Mouse (Mus musculus): ENCODE results near the gene Tmem259. TPM values are rescaled to one million over a fixed set of nuclear protein-coding genes. Genes with fewer than 3 reads are reported as not detected.

The Tmem259 gene
- polyA plus RNA-seq, 1 experiment from 2014 or later = 8.2 TPM

DNA sequence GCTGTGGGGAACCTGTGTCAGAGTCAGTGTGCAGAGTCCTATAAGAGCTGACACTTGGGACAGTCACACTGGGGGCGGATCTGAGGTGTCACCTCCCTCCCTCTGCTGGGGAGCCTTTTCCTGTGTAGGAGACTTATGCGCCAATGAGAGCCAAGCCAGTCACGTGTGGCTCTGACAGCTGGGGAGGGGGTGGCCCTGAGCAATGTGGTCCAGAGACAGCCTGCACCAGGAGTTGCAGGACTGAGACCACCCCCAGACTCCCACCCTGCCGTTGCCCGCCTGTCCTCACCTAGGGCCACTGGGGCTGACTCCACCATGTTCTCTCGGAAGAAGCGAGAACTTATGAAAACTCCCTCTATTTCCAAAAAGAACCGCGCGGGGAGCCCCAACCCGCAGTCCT, 32.4 kb upstream of the Tmem259 start, which contains the start of gene Arhgap45:
Arhgap45 (plus strand) TSS at position 143 of the 400 bp plus-strand sequence.
- Histone ChIP-seq H3K4me2 (peak within 1 kb of the TSS; percentile 78), H3K4me3 (replicated peaks) (peak within 1 kb of the TSS; percentile 59), H3K4me1 (replicated peaks) (peaks cover 72% of the 10 kb centered on the region), H3K36me3 (peaks cover 60% of the 10 kb centered on the region), H3K27me3 (peaks cover 19% of the 10 kb centered on the region), H3K9ac (peak within 1 kb of the TSS; percentile 72), H3K27ac (peak within 1 kb of the TSS; percentile 84), H3K9me3 (replicated peaks) (no peaks in the 10 kb centered on the region)
- DNase-seq (peak; percentile 70), ATAC-seq (ENCODE audit: low read depth) (peak; percentile 74)
- WGBS (ENCODE audit: insufficient replicate concordance) = 21% methylated on average over 11 of the region's 11 CpGs

DNA sequence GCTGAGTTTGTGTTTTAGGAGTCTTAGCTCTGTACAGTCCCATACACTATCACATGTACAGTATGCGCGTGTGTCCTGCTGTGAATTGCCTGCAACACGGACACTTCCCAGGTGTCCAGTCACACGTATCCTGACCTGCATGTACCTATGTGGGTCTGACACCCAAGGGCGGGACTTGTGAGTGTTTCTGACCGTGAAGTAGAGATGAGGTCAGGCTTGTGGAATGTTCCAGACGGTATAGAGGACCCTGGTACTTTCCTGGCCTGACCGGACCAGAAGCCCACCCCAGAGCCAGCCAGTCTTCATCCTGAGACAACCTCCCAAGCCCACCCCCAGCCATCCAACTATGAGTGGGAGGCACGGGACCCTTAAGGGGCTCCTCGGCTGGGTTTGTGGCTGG, 31.5 kb upstream of the Tmem259 start:
- Histone ChIP-seq H3K4me1 (replicated peaks) (peaks cover 68% of the 10 kb centered on the region), H3K9me3 (replicated peaks) (peaks cover 7% of the 10 kb centered on the region), H3K9ac (no peak overlapping the region), H3K4me2 (peak overlapping the region; percentile 78; the same call in 1 of the 2 replicates), H3K36me3 (peaks cover 60% of the 10 kb centered on the region), H3K4me3 (replicated peaks) (no peak overlapping the region), H3K27me3 (peaks cover 19% of the 10 kb centered on the region), H3K27ac (peak overlapping the region; percentile 84)
- 81% methylated on average over 10 of the region's 10 CpGs for WGBS (ENCODE audit: insufficient replicate concordance)
- no peak for ATAC-seq (ENCODE audit: low read depth)
- no peak for DNase-seq

DNA sequence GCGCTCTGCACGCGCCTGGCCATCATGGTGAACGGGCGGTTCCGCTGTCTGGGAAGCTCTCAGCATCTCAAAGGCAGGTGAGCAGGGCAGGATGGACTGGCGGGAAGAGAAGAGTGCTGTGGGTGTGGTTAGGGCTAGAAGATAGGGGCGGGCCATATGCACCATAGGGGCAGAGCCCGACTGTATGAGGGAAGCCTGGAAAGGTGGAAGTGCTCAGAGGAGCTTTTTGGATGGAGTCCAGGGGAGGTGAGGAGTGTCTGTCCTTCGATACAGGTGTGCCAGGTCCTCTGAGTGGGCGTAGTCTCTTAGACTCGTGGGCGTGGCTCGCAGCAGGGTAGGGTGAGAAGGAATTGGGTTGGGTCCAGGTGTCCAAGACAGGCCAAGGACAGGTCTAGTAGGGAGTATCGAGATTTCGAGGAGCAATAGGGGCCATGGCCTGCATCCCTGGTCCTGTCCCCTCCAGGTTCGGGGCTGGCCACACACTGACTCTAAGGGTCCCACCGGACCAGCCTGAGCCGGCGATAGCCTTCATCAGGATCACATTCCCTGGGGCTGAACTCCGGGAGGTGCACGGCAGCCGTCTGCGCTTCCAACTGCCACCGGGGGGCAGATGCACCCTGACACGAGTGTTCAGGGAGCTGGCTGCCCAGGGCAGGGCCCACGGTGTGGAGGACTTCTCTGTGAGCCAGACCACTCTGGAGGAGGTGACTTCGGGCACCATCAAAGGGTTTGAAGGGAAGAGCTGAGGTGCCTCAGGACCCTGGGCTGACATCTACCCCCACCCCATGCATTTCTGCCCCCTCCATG, 30.6 kb upstream of the Tmem259 start:
- H3K4me3 ChIP-seq (replicated peaks) = no peak overlapping the region
- H3K9ac ChIP-seq = no peak overlapping the region
- peaks cover 15% of the 10 kb centered on the region for H3K9me3 ChIP-seq (replicated peaks)
- ATAC-seq (ENCODE audit: low read depth) = no peak
- 61% methylated on average over 28 of the region's 28 CpGs for WGBS (ENCODE audit: insufficient replicate concordance)
- DNase-seq = no peak
- no peak overlapping the region for H3K4me2 ChIP-seq
- H3K27ac ChIP-seq = peak overlapping the region; percentile 15
- peaks cover 65% of the 10 kb centered on the region for H3K36me3 ChIP-seq
- peaks cover 19% of the 10 kb centered on the region for H3K27me3 ChIP-seq
- peaks cover 59% of the 10 kb centered on the region for H3K4me1 ChIP-seq (replicated peaks)

DNA sequence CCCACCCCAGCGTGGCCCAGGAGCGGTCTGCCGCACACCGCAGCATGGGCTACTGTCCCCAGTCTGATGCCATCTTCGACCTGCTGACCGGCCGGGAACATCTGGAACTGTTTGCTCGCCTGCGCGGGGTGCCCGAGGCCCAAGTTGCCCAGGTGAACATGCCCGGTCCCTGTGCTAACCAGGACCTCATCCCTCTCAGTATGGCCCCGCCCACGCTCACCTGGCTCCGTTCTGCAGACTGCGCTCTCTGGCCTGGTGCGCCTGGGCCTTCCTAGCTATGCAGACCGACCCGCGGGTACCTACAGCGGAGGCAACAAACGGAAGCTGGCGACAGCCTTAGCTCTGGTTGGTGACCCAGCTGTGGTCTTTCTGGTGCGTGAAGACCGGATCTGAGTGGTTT, 29.5 kb upstream of the Tmem259 start:
- WGBS (ENCODE audit: insufficient replicate concordance) = 77% methylated on average over 25 of the region's 25 CpGs
- Histone ChIP-seq H3K4me1 (replicated peaks) (peaks cover 49% of the 10 kb centered on the region), H3K36me3 (peaks cover 72% of the 10 kb centered on the region), H3K4me2 (no peak overlapping the region), H3K27me3 (peaks cover 19% of the 10 kb centered on the region), H3K27ac (no peak overlapping the region), H3K9me3 (replicated peaks) (peaks cover 15% of the 10 kb centered on the region), H3K4me3 (replicated peaks) (no peak overlapping the region), H3K9ac (no peak overlapping the region)
- ATAC-seq (ENCODE audit: low read depth) (no peak), DNase-seq (no peak)

DNA sequence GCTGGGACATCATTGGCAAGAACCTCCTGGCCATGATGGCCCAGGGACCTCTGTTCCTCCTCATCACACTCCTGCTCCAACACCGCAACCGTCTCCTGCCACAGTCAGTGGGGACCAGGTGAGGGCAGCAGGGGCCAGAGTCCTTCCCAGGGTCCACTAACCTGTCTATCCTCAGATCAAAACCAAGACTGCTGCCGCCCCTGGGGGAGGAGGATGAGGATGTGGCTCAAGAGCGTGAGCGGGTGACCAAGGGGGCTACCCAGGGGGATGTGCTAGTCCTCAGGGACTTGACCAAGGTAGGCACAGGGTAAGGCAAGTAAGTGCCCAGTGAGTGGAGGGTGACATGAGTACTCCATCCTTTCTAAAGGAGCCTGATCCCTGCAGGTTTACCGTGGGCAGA, 27.6 kb upstream of the Tmem259 start:
- Histone ChIP-seq H3K9me3 (replicated peaks) (peaks cover 15% of the 10 kb centered on the region), H3K4me2 (no peak overlapping the region), H3K27me3 (peaks cover 19% of the 10 kb centered on the region), H3K9ac (no peak overlapping the region), H3K36me3 (peaks cover 91% of the 10 kb centered on the region), H3K4me1 (replicated peaks) (peaks cover 32% of the 10 kb centered on the region), H3K4me3 (replicated peaks) (no peak overlapping the region), H3K27ac (no peak overlapping the region)
- no peak for ATAC-seq (ENCODE audit: low read depth)
- WGBS (ENCODE audit: insufficient replicate concordance) = 92% methylated on average over 6 of the region's 6 CpGs
- no peak for DNase-seq

DNA sequence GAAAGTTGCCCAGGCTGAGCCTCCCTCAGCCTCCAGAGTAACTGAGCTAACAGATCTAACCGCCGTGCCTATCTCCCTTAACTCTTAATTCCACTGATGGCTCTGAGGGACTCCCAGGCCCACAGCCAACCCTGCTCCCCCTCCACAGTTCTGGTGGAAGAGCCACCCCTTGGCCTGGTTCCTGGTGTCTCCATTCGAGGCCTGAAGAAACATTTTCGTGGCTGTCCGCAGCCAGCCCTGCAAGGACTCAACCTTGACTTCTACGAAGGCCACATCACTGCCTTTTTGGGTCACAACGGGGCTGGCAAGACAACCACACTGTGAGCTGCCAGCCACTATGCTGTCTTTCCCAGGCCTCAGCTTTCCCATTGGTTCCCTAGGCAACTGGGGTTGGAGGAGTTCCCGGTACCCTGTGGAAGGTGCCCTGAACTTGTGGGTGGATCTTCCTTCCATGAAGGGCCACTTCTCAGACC, 20.1 kb upstream of the Tmem259 start:
- no peak overlapping the region for H3K4me3 ChIP-seq (replicated peaks)
- no peaks in the 10 kb centered on the region for H3K9me3 ChIP-seq (replicated peaks)
- H3K9ac ChIP-seq = no peak overlapping the region
- ATAC-seq (ENCODE audit: low read depth) (no peak), DNase-seq (no peak)
- peaks cover 55% of the 10 kb centered on the region for H3K4me1 ChIP-seq (replicated peaks)
- peaks cover 9% of the 10 kb centered on the region; the same call in 1 of the 2 replicates for H3K27me3 ChIP-seq
- 67% methylated on average over 8 of the region's 8 CpGs for WGBS (ENCODE audit: insufficient replicate concordance)
- no peak overlapping the region for H3K27ac ChIP-seq
- H3K4me2 ChIP-seq = no peak overlapping the region; the same call in 1 of the 2 replicates
- H3K36me3 ChIP-seq = peaks cover 85% of the 10 kb centered on the region

DNA sequence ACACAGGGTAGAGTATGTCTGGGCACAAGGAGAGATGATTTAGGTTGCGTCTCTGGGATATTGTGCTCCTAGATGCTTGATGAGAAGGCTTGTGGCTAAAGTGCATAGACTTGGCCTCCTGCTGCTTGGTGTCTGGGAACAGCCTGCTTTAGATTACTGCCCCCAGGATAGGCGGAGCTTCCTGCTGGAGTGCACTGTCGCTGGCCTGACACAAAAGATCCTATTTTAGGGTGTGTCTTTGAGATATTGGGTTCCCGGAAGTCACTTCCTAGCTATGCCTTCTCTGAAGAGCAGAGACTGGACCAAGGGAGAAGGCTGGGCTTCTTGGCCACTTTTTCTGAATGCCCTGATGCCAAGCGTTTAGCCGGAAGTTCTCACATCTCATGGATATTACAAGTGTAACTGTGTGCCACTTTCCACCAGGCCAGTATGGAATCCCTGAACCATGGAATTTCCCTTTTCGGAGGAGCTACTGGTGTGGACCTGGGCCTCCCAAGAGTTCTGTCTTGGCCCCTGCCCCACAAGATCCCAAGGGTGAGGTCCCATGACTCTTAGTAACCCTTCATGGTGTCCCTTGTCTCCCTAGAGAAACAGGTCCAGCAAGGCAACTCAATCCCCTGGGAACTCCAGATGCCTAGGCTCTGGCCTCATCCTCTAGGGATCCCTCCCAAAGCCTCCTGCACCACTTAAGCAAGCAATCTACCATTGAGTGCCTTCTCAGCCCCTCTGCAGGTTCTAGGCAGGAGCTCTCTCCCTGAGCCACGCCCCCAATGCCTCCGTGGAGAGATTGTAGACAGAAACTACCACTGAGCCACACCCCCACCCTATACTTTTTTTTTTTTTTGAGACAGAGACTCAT, 19.5 kb upstream of the Tmem259 start:
- peak overlapping the region; percentile 62 for H3K27ac ChIP-seq
- 35% methylated on average over 9 of the region's 9 CpGs for WGBS (ENCODE audit: insufficient replicate concordance)
- H3K4me3 ChIP-seq (replicated peaks) = no peak overlapping the region; the same call in 1 of the 2 replicates
- DNase-seq (peak; percentile 58), ATAC-seq (ENCODE audit: low read depth) (peak; percentile 59)
- peaks cover 9% of the 10 kb centered on the region; the same call in 1 of the 2 replicates for H3K27me3 ChIP-seq
- H3K4me2 ChIP-seq = peak overlapping the region; percentile 33
- H3K4me1 ChIP-seq (replicated peaks) = peaks cover 61% of the 10 kb centered on the region
- H3K9me3 ChIP-seq (replicated peaks) = no peaks in the 10 kb centered on the region
- peak overlapping the region; percentile 28; the same call in 1 of the 2 replicates for H3K9ac ChIP-seq
- H3K36me3 ChIP-seq = peaks cover 85% of the 10 kb centered on the region

DNA sequence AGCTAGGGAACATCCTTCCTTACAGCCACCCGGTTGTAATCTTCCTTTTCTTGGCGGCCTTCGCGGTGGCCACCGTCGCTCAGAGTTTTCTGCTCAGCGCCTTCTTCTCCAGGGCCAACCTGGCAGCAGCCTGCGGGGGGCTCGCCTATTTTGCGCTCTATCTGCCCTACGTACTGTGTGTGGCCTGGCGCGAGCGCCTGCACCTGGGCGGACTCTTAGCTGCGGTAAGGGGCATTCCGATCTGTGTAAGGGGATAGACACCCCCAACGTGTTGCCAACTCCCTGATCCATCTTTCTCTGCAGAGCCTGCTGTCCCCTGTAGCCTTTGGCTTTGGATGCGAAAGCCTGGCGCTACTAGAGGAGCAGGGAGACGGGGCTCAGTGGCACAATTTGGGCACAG, 18.7 kb upstream of the Tmem259 start:
- Histone ChIP-seq H3K4me3 (replicated peaks) (no peak overlapping the region), H3K27ac (peak overlapping the region; percentile 62), H3K9ac (peak overlapping the region; percentile 28; the same call in 1 of the 2 replicates), H3K27me3 (peaks cover 9% of the 10 kb centered on the region; the same call in 1 of the 2 replicates), H3K4me2 (peak overlapping the region; percentile 33), H3K9me3 (replicated peaks) (no peaks in the 10 kb centered on the region), H3K36me3 (peaks cover 82% of the 10 kb centered on the region), H3K4me1 (replicated peaks) (peaks cover 69% of the 10 kb centered on the region)
- no peak for DNase-seq
- WGBS (ENCODE audit: insufficient replicate concordance) = 63% methylated on average over 21 of the region's 21 CpGs
- no peak for ATAC-seq (ENCODE audit: low read depth)

DNA sequence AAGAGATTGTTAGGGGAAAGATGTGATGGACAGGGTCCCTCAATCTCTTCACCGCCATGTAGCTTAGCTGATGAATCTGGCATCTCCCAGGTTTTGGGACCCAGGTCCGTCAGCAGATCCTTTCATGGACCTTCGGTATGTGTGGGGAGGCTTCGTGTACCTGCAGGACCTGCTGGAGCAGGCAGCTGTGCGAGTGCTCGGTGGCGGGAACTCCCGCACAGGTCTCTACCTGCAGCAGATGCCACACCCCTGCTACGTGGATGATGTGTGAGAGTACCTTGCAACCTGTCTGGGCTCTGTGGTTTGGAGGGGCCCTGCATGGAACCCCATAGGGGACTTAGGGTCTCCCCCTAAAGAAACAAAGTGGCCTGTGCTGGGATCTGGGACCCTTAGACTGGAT, 17.8 kb upstream of the Tmem259 start:
- Histone ChIP-seq H3K27ac (no peak overlapping the region), H3K9me3 (replicated peaks) (no peaks in the 10 kb centered on the region), H3K4me1 (replicated peaks) (peaks cover 74% of the 10 kb centered on the region), H3K27me3 (peaks cover 9% of the 10 kb centered on the region; the same call in 1 of the 2 replicates), H3K4me3 (replicated peaks) (no peak overlapping the region), H3K36me3 (peaks cover 73% of the 10 kb centered on the region), H3K4me2 (no peak overlapping the region), H3K9ac (no peak overlapping the region)
- 85% methylated on average over 9 of the region's 9 CpGs for WGBS (ENCODE audit: insufficient replicate concordance)
- ATAC-seq (ENCODE audit: low read depth) (no peak), DNase-seq (no peak)

DNA sequence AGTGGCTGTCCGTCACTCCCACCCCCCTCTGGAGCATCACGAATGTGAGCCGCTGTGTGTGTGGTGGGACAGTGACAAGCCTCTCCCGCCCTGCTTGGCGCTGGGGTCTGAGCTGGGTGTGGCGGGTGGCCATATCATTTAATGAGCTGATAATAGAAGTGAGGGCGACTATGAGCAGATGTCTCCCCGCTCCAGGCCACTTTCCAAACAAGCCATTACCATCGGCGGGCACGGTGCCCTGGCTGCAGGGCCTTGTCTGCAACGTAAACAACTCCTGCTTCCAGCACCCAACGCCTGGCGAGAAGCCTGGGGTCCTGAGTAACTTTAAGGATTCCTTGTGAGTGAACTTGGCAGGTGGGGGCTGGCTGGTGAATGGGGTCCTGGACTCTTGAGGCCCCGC, 13.7 kb upstream of the Tmem259 start:
- Histone ChIP-seq H3K4me2 (peak overlapping the region; percentile 85), H3K4me1 (replicated peaks) (peaks cover 83% of the 10 kb centered on the region), H3K9me3 (replicated peaks) (no peaks in the 10 kb centered on the region), H3K4me3 (replicated peaks) (peak overlapping the region; percentile 72), H3K27ac (peak overlapping the region; percentile 95), H3K27me3 (peaks cover 6% of the 10 kb centered on the region; the same call in 1 of the 2 replicates), H3K9ac (peak overlapping the region; percentile 84), H3K36me3 (peaks cover 61% of the 10 kb centered on the region)
- DNase-seq (no peak), ATAC-seq (ENCODE audit: low read depth) (peak; percentile 30)
- WGBS (ENCODE audit: insufficient replicate concordance) = 17% methylated on average over 15 of the region's 15 CpGs
